Mouse (Mus musculus) left cerebral cortex, postnatal 25 days (tissue): ENCODE results near the gene Zdhhc14. TPM values are rescaled to one million over a fixed set of nuclear protein-coding genes. Genes with fewer than 3 reads are reported as not detected.
A peak's percentile ranks its signal among the peaks of the same experiment; 100 is the strongest.

Source experiments
- DNase-seq, 2 experiments: peaks; one replicate each; pipeline ENCODE4 v3.0.0; 2022; ENCODE audit warnings: low spot score in 2 of 2, mixed read lengths in 1 of 2
- intact Hi-C: fragments of 180-260 bp; cut with DNase I; formaldehyde crosslinking; loops from one replicate; pipeline ENCODE4 v1.15.1; 2025
- total RNA-seq, 2 experiments: library from RNA; stranded (reverse); gene quantifications; 2 replicates each; pipeline ENCODE4 v1.2.3; 2021

The Zdhhc14 gene
- total RNA-seq, 2 experiments from 2014 or later: 51.3 to 53.2 TPM

DNA sequence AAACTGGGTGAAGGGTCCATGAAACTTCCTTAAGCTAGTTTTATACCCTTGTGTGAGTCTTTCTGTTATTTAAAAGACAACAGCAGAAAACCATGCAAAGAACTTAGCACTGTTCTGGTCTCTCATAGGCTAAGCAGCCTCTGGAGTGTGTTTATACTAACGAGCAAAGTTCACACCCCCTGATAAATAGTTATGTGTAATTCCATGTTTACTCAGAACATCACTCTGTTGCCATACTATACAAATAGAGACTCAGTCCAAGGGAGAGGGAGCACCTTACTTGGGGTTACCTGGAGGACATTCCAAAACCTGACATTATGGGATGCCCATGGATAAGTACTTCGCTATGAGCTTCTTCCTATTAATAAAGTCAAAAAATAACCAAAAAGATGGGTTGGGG lies 56.2 kb downstream of the Zdhhc14 start:
- intact Hi-C loops: no loop called here
- no peak for DNase-seq

DNA sequence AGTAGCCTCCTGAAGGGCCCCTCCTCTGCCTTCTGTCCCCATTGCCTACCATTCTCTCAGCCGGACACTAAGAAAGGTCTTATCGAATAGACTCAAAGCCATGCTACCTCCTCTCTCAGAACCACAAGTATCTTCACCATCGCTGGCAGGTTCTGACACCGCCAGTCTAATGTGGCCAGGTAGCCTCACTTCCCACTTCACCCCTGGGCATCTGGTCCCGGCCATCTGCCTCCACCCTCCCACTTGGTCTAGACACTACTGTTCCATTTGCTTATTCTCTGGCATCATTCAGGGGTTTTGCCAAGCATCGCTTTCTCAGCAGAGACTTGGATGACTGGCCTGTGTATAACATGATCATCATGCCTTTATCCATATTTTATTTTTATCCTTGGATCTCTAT lies 57.1 kb downstream of the Zdhhc14 start:
- intact Hi-C loops: no loop called here
- DNase-seq: no peak

DNA sequence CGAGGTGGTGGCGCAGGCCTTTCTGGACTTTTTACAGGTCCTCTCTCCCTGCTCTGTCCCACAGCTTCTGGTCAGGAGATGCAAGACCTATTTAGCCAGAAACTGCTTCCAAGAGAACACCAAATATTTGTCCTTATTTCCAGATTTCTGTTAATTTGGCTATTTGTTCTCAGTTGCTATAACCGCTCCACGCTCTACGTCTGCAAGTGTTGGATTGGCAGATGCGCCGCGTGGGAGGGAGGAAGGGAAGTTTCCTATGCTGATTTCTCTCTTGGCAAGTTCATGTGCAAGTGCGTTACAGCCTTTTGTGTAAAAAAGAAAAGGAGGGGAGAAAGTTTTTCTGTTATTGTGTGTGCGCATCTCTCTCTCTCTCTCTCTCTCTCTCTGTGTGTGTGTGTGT lies 58.1 kb downstream of the Zdhhc14 start:
- intact Hi-C loops: loop anchor here (5.0 kb wide), 1 partner anchor 92 kb away; no protein-coding TSS in a partner anchor
- peak; percentile 74 to 91 for DNase-seq

DNA sequence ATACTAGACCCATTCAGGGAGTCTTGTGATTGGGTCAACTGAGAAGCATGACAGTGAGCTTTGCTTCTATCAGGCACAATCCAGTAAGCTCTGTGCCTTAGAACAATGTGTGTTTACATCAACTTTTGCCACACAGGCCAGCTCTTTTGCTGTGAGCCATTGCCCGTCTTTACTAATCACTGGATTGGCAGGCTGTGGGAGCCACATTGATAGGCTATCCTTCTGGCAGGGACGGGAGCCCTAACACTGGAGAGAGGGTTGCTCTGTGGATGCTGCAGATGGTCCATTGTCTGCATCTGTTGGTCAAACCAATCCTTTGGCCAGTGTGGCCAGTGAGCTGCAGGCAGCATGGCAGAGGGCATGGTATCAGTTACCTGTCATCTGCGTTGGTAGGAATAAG lies 58.8 kb downstream of the Zdhhc14 start:
- intact Hi-C loops: loop anchor here (5.0 kb wide), 1 partner anchor 91 kb away; no protein-coding TSS in a partner anchor
- no peak for DNase-seq

DNA sequence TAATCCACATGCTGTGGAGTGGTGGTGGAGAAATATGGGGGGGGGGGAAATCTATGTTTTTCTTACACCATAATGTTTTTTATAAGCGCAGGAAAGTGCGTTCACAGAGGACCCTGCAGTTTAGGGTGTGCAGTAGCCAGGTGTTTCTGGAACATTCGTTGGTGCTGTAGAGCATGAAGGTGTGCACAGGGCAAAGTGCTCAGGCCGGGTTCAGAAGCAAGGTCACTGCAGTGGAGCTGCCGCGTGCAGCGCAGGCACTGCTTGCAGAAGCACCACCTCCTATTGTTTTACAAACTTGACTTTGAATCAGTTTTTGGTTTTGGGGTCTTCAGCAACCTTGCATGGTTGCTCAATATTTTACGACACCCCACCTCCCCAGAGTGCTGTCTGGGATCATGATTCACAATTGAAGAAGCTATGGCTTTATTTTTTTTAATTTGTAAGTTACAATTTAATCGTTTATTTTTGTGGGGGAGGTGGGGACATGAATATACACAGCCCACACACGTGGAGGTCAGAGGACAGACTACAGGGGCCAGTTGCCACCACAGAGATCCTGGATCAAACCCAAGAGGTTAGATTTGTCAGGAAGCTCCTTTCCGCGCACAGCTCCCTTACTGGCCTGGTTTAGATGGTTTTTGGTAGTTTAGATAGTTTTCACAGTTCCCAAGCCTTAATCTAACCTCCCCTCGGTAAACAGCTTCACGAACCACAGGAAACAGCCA lies 59.8 kb downstream of the Zdhhc14 start:
- no peak for DNase-seq
- intact Hi-C loops: loop anchor here (5.0 kb wide), 1 partner anchor 90 kb away; no protein-coding TSS in a partner anchor

DNA sequence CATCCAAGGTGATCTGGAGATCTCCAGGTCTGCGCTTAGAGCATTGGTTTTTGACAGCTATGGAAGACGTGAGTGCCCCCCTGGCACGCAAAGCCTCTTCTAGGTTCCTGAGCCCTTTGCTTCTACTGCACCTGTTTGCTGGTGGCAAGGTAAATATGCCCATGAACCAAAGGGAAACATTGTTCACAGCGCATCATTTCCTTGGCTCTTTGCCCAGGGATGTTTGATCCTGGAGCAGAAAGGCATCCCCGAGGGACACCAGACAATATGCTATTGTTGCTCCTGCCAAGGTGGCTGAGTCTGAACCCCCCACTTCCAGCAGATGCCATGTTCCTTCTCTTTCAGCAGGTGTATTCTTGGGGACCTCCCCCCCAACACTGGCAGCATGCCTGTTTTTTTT lies 61.2 kb downstream of the Zdhhc14 start:
- intact Hi-C loops: loop anchor here (5.0 kb wide), 1 partner anchor 89 kb away; no protein-coding TSS in a partner anchor
- no peak for DNase-seq

DNA sequence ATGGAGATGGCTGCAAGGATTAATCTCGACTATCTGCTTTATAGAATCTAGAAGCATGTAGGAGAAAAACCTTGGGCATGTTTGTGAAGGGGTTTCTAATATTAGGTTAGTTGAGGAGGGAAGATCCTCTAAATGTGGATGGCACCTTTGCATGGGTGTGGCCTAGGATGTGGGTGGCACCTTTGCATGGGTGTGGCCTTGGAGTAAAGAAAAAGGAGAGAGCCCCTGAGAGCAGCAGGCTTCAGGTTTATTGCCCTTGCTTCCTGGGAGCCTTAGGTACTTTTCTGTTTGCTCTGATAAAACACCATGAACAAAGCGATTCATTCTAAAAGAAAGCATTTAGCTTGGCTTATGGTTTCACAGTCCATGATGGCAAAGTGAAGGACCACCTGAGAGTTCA lies 62.2 kb downstream of the Zdhhc14 start:
- no peak for DNase-seq
- intact Hi-C loops: loop anchor here (5.0 kb wide), 1 partner anchor 88 kb away; no protein-coding TSS in a partner anchor

DNA sequence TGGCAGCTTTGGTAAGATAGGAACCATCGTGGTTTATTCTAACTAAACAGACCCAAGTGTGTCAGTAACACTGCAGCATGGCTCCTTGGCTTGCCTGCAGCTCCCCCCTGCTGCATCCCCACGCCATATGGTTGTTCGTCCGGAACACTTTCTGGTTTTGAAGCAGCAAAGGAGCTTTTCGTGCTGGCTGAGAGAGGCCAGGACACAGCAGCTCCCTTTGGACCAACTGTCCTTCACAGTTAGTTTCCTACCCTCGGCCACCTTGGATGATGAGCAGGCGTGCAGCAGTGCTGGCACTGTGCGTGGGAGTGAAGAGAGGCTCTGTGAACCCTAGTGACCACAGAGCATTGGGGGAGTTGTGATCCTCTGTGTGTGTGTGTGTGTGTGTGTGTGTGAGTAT lies 64.2 kb downstream of the Zdhhc14 start:
- intact Hi-C loops: no loop called here
- DNase-seq: no peak

DNA sequence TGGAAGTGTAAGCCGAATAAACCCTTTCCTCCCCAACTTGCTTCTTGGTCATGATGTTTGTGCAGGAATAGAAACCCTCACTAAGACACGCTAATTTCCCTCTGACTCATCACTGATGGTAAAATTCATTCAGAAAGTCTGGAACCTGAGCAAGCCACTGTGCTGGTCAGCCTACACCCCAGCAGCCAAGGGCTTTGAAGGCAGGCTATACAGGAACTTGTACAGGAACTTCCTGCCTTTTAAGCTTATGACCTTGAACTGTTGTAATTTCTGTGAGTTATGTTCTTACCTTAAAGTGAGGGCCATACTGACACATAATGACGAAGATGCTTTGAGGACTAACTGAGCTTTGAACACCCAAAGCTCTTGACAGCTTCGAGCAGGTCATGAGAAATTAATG lies 67.9 kb downstream of the Zdhhc14 start:
- intact Hi-C loops: no loop called here
- no peak for DNase-seq

DNA sequence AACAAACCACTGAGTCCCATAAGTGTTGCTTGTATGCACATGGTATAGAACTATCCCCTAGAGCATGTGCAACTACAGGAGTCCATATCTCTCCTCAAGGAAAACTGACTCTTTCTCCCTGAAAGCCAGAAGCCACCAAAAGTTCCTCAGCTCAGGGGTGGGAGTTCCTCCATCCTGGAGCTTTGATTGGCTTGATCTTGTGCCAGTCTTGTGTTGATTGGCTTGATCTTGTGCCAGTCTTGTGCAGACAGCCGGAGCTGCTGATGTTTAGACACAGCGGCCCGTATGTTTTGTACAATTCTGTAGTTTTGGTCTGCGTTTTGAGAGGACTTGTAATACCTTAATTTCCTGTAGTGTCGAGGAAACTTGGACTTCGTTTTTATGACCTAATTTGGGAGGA lies 70.8 kb downstream of the Zdhhc14 start:
- intact Hi-C loops: no loop called here
- no peak for DNase-seq

DNA sequence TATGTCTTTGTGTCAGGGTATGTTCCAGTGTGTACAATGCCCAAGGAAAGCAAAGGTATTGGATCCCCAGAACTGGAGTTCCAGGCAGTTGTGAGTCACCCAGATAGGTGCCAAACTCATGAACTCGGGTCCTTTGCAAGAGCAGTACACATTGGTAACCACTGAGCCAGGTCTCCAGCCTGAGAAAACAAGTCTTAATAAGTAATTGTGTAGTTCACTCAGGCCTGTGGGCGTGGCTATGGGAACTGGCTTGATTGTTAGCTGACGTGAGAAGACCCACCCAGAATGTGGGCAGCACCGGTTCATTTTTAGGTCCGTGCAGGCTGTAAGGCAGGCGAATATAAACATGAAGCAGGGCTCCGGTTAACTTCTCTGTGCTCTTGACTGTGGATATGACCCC lies 73.6 kb downstream of the Zdhhc14 start:
- no peak for DNase-seq
- intact Hi-C loops: no loop called here

DNA sequence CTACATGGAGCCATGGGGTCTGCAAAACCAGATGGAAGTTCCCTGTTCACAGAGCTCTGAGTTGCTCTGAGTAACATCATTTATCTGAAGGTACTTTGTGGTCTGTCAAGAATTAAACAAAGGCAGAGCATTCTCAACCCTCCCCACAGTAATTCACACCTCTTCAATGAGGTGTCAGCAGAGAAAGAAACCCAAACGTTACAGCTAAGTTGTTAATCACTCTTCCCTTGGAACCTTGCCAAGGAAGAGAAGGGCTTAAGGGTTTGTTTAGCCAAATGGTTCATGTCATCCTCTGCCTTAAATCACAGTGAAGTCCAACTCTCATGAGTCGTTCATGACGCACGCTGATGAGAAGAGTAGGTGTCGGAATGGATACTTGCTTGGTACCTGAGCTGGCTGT lies 75.6 kb downstream of the Zdhhc14 start:
- intact Hi-C loops: no loop called here
- DNase-seq: no peak

DNA sequence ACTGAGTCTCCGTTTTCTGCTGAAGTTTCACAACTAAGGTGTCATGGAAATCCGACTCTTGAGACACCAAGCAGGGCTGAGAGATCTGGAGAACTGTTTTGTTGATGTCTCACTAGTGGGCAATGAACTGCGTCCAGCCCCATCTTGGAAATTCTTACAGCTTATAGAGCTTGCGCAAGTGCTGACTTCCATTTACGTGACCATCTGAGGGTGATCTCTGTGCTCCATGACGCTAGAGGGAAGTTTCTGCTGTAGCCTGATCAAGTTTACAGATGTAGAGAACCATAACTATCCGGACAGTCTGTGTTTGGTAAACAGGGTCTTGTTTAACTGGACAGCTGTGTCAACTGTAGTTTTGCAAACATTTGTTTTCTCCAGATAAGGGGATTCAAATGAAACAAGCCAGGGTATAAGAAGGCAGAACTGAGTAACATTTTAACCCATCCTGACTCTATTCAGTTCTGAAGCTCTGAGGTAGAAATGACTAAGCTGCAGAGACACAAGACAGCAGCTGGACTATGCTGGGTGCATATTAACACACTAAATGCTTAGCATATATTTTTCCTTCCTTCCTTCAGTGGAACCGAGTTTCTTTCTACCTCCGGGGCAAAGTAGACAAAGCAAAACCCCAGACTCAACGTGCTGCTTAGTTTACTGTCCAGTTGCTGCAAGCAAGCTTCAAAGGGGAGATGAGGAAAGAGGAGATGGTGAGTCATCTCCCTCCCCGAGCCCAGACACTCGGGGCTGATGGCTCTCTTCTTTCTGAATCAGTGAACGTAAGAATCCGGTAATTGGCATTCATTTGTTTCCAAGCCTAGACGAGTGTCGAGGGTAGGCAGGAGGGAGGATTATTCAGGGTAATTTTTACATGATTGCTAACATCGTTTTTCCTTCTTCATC lies 77.0 kb downstream of the Zdhhc14 start:
- intact Hi-C loops: no loop called here
- peak in 1 of 2 experiments; percentile 43 for DNase-seq

DNA sequence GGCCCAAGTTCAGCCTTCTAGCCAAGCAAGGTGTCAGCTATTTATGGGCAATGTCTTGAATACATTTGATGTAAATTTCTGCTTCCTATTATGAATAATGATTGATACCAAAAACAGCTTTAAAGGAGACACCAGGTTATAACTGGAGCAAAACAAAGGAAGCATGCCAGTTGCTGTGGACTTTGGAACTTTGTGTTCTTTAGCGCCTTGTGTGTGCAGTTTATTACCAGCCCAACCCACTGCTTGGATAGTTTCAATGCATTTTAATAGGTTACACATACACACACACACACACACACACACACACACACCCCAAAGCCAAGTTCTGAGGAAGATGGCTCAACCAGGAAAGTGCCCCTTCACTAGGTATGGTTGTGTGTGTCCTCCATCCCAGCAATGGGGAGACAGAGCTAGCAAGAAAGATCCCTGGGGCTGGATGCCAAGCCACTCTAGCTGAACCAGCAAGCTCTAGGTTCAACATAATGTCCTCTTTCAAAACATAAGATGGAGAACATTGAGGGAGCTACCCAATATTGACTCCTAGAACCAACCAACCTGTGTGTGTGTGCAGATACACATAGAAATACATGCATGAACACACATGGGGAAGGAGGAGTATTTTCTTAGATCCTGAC lies 79.9 kb downstream of the Zdhhc14 start:
- intact Hi-C loops: no loop called here
- DNase-seq: no peak

DNA sequence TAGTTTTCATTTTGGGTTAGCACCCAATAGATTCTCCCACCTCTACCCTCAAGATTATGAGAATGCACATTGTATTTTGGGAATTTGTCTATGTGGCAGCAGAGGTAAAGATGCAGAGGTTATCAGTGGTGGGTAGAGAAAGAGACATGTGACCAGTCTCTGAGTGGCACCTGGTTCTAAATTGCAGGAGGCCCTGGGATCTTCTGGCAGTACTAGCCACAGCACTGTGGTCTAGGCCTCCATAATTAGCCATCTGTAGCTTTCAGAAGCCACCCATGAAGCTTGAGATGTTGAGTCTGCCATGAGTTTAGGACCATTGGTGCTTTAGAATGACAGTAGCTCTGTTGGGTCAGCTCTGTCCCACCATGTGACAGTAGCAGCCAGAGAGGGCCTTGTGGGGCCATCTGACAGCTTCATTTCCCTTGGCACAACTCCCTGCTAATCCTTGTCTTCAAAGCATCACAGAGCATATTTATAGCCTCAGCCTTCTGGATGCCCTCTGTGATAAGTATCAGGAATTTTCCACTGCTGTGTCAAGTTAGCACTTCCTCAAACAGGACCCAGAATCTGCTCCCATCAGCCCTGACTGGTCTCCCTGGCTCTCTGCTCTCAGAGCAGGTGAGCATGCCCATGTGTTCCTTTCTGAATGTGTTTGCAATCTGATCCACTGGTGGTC lies 80.5 kb downstream of the Zdhhc14 start:
- DNase-seq: peak in 1 of 2 experiments; percentile 33
- intact Hi-C loops: no loop called here

DNA sequence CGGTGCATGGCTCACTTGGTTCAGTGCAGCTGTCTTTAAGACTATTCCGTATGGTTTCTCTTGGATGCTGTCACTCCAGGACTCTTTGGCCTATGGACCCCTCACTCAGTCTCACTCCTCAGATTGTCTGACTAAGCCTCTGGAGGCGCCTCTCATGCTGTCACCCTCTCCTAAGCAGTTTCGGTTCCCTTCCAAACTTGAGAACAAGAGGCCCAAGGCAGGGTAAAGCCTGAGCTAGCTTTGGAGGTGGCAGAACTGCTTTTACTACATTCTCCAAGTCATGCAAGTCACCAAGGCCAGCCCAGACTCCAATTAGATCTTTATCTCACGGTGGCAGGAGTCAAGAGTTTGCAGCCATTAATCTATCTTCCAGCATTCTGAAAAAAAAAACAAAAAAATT lies 82.3 kb downstream of the Zdhhc14 start:
- DNase-seq: no peak

DNA sequence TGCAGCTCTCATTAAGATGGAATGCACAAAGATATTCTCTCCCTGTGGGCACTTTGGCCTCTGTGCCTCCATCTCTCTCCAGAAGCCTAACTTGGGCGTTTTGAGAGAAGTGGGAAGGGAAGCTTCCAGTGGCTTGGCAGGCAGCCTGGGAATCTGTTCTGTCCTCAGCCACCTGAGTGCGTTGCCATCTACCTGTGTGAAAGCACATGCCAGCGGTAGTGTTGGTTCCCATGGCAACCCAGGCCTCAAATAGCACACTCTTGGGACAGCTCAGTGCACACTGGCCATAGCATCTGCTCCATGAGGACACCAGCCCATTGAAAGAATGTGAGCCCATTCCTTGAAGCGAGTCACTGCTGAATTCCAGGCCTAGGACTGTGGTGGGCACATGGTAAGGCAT lies 83.2 kb downstream of the Zdhhc14 start:
- peak in 1 of 2 experiments; percentile 31 for DNase-seq
- intact Hi-C loops: no loop called here

More for the DNA sequence above, 82.3 kb downstream of the Zdhhc14 start:
- intact Hi-C loops: no loop called here

DNA sequence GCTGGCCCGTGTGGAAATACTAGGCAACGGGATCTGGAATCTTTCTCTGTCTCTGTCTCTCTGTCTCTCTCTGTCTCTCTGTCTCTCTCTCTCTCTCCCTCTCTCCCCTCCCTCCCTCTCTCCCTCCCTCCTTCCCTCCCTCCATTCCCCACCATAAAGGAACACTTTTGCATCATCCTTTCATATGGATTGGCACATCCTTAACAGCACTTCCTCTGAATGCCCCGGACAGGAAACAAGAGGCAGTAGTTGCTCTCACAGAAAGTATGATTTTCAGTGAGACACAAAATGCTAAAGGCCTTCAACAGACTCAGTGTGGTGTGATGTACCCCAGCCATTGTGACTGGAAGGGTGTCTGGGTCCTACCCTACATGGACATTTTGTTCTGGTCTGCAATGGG lies 89.9 kb downstream of the Zdhhc14 start:
- intact Hi-C loops: no loop called here
- no peak for DNase-seq

DNA sequence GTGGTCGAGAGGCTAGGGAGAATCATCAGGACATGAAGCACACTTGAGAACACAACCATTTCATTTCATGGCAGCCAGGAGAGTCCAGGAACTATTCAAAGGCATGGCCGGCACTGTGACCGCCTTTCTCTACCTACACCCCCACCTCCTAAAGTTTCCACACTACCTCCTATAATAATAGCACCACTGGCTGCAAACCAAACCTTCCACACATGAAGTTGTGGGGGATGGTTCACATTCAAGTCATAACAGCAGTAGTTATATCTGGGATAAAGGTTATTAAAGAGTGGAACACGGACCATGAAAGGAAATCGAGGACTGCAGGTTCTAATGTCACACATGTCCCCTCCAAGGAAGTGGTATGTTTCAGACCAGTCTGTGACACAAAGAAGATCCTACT lies 90.6 kb downstream of the Zdhhc14 start:
- no peak for DNase-seq
- intact Hi-C loops: no loop called here
